Mouse (Mus musculus) MEL (cell line): ENCODE data around the gene Hes1. TPM values are rescaled to one million over a fixed set of nuclear protein-coding genes. Genes with fewer than 3 reads are reported as not detected.

Experiments
- DNase-seq: peaks from one replicate; pipeline ENCODE4 v3.0.0; 2011; ENCODE audit warnings: low read depth, low spot score
- H3K27ac ChIP-seq: 2 replicates; pipeline ENCODE4 v1.5.1; 2012; ENCODE audit warnings: low read depth, mild to moderate bottlenecking, control low read depth, low read length, moderate library complexity; ENCODE audit not compliant: control insufficient read depth
- H3K27me3 ChIP-seq, 2 experiments: fragments of 150-350 bp in 1 of 2; sonication (generic) in 1 of 2; 2 replicates each; pipeline ENCODE4 v1.6.1; 2012; ENCODE audit warnings: low read length in 2 of 2, mild to moderate bottlenecking in 2 of 2, improper control_type of control experiment in 1 of 2, moderate library complexity in 1 of 2; ENCODE audit not compliant: insufficient read depth in 2 of 2, control insufficient read depth in 1 of 2
- H3K36me3 ChIP-seq, 2 experiments: 2 replicates each; pipeline ENCODE4 v1.6.1; 2012 to 2014; ENCODE audit warnings: low read length in 2 of 2, improper control_type of control experiment in 1 of 2, inconsistent platforms in 1 of 2, mild to moderate bottlenecking in 1 of 2; ENCODE audit not compliant: insufficient read depth in 2 of 2, control insufficient read depth in 1 of 2
- H3K4me1 ChIP-seq, 2 experiments: fragments of 150-350 bp in 1 of 2; sonication (generic) in 1 of 2; 2 replicates each; pipeline ENCODE4 v1.6.1; 2012; ENCODE audit warnings: low read length in 2 of 2, improper control_type of control experiment in 1 of 2, mild to moderate bottlenecking in 1 of 2; ENCODE audit not compliant: insufficient read depth in 2 of 2, control insufficient read depth in 1 of 2
- H3K4me3 ChIP-seq, 2 experiments: fragments of 150-350 bp in 1 of 2; sonication (generic) in 1 of 2; 2 replicates each; pipeline ENCODE4 v1.5.1; 2012; ENCODE audit warnings: low read depth in 2 of 2, low read length in 2 of 2, mild to moderate bottlenecking in 2 of 2, moderate library complexity in 2 of 2, control low read depth in 1 of 2, improper control_type of control experiment in 1 of 2; ENCODE audit not compliant: control insufficient read depth in 1 of 2, insufficient read depth in 1 of 2
- H3K79me2 ChIP-seq: 2 replicates; pipeline ENCODE4 v1.6.1; 2012; ENCODE audit warnings: mild to moderate bottlenecking, low read length, moderate library complexity; ENCODE audit not compliant: control insufficient read depth, poor library complexity, insufficient read depth
- H3K9ac ChIP-seq: 2 replicates; pipeline ENCODE4 v1.6.1; 2012; ENCODE audit warnings: low read depth, mild to moderate bottlenecking, control low read depth, low read length, moderate library complexity; ENCODE audit not compliant: control insufficient read depth, poor library complexity, severe bottlenecking
- H3K9me3 ChIP-seq: fragments of 150-350 bp; sonication (generic); replicated peaks from 2 replicates; pipeline ENCODE4 v1.6.1; 2012; ENCODE audit warnings: mild to moderate bottlenecking, low read length, improper control_type of control experiment, moderate library complexity; ENCODE audit not compliant: insufficient read depth
- CHD1 ChIP-seq: IDR thresholded peaks from 2 replicates; pipeline ENCODE4 v1.6.1; 2012; ENCODE audit warnings: low read depth, mild to moderate bottlenecking, inconsistent platforms, low read length, improper control_type of control experiment
- GATA1 ChIP-seq: IDR thresholded peaks from 2 replicates; pipeline ENCODE4 v1.6.1; 2011; ENCODE audit warnings: low read depth, low read length, improper control_type of control experiment
- HCFC1 ChIP-seq: IDR thresholded peaks from 2 replicates; pipeline ENCODE4 v1.6.1; 2012; ENCODE audit warnings: low read depth, mild to moderate bottlenecking, inconsistent platforms, low read length, improper control_type of control experiment, moderate library complexity
- KAT2A ChIP-seq: conservative IDR thresholded peaks from 2 replicates; pipeline ENCODE4 v1.6.1; 2012; ENCODE audit warnings: low read depth, low read length, improper control_type of control experiment, inconsistent platforms
- MAFK ChIP-seq: IDR thresholded peaks from 2 replicates; pipeline ENCODE4 v1.6.1; 2011; ENCODE audit warnings: low read depth, mild to moderate bottlenecking, low read length, improper control_type of control experiment, borderline replicate concordance
- MAX ChIP-seq: IDR thresholded peaks from 2 replicates; pipeline ENCODE4 v1.6.1; 2011; ENCODE audit warnings: low read length, improper control_type of control experiment
- MAZ ChIP-seq: IDR thresholded peaks from 2 replicates; pipeline ENCODE4 v1.6.1; 2012; ENCODE audit warnings: low read depth, mild to moderate bottlenecking, inconsistent platforms, low read length, improper control_type of control experiment
- MEF2A ChIP-seq: IDR thresholded peaks from 2 replicates; pipeline ENCODE4 v1.6.1; 2014; ENCODE audit warnings: low read depth, mild to moderate bottlenecking, inconsistent platforms, low read length, improper control_type of control experiment; ENCODE audit not compliant: poor library complexity, insufficient replicate concordance, severe bottlenecking; ENCODE audit errors: extremely low read depth
- MXI1 ChIP-seq: IDR thresholded peaks from 2 replicates; pipeline ENCODE4 v1.6.1; 2011; ENCODE audit warnings: mild to moderate bottlenecking, low read depth, low read length, improper control_type of control experiment
- MYB ChIP-seq: IDR thresholded peaks from 2 replicates; pipeline ENCODE4 v1.6.1; 2011; ENCODE audit warnings: mild to moderate bottlenecking, low read depth, low read length, improper control_type of control experiment
- TAL1 ChIP-seq: IDR thresholded peaks from 2 replicates; pipeline ENCODE4 v1.6.1; 2012; ENCODE audit warnings: mild to moderate bottlenecking, inconsistent platforms, low read length, moderate library complexity, mixed read lengths
- TBP ChIP-seq: IDR thresholded peaks from 2 replicates; pipeline ENCODE4 v1.8.0; 2011; ENCODE audit warnings: low read depth, low read length, improper control_type of control experiment
- TCF12 ChIP-seq: IDR thresholded peaks from 2 replicates; pipeline ENCODE4 v1.6.1; 2014; ENCODE audit warnings: low read depth, mild to moderate bottlenecking, inconsistent platforms, low read length, improper control_type of control experiment, moderate library complexity
- ZC3H11A ChIP-seq: IDR thresholded peaks from 2 replicates; pipeline ENCODE4 v1.6.1; 2012; ENCODE audit warnings: low read depth, mild to moderate bottlenecking, inconsistent platforms, low read length, improper control_type of control experiment
- ZNF384 ChIP-seq: IDR thresholded peaks from 2 replicates; pipeline ENCODE4 v1.6.1; 2012; ENCODE audit warnings: low read depth, mild to moderate bottlenecking, inconsistent platforms, low read length, improper control_type of control experiment
- polyA plus RNA-seq, 2 experiments: library from polyadenylated mRNA; stranded (reverse) in 1 of 2; unstranded in 1 of 2; fragments of >175 nt in 1 of 2; fragments of >200 nt in 1 of 2; gene quantifications; 2 replicates each; pipeline versions ENCODE4 v1.2.1 to v1.2.4; 2012; ENCODE audit warnings: low replicate concordance in 2 of 2, low read depth in 1 of 2; ENCODE audit not compliant: insufficient read length in 2 of 2, insufficient read depth in 1 of 2, missing spikeins in 1 of 2
- total RNA-seq: library from RNA; depleted of rRNA; stranded (reverse); fragments of 300-350 nt; gene quantifications from 2 replicates; pipeline ENCODE4 v1.2.3, GENCODE M21; 2012

Gene Hes1
- total and polyA plus RNA-seq, 3 experiments, result 2.3 to 3.0 TPM; not detected in 1

DNA sequence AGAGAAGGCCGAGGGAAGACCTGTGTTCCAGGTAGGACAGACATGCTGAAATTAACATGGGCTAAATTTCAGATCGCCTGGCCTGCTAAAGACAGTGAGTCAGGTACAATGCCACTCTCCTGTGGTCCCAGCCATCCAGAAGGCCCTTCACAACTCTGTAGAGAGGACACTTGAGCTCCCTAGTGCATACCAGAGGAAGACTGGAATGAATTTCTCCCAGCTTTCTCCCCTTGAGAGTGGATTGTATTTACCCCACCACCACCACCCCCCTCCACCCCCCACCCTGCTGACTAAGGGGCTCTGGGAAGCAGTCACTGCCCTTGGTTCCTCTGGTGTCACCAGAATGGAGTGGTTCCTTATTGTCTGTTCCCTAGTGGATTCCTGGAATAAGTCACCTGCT is 24.3 kb upstream of the Hes1 start:
- H3K79me2 ChIP-seq, result no peaks in the 10 kb centered on the region
- H3K27me3 ChIP-seq, result peaks cover 0 to 6% of the 10 kb centered on the region in 2 experiments; a peak in 3 of 4 replicates
- H3K9ac ChIP-seq, result no peak overlapping the region
- H3K4me3 ChIP-seq, result no peak overlapping the region
- peaks cover 0 to 10% of the 10 kb centered on the region in 2 experiments; a peak in 2 of 4 replicates for H3K4me1 ChIP-seq
- TF ChIP-seq TCF12 (no peak), TAL1 (no peak)
- no peak for DNase-seq
- H3K9me3 ChIP-seq, result no peaks in the 10 kb centered on the region
- no peak overlapping the region for H3K27ac ChIP-seq
- peaks cover 0 to 3% of the 10 kb centered on the region in 2 experiments; a peak in 1 of 4 replicates for H3K36me3 ChIP-seq

DNA sequence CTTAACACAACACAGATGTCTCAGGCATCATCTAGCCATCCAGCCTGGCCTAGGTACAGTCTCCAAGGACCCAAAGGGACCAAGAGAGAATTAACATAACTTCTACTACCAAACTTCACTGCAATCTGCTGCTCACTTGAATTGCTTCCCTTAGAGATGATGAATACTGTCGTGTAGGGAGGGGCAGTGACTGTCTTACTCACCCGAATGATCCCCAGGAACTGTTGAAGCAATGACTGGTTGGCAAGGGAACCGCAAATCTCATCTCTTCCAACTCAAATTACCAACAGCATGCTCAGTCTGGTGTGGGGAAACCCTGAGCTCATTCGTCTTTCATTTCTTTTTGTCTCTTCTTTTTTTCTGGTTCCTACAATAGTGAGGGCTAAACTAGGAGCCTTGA is 21.3 kb upstream of the Hes1 start:
- H3K9me3 ChIP-seq, result no peaks in the 10 kb centered on the region
- H3K4me1 ChIP-seq, result no peaks in the 10 kb centered on the region
- DNase-seq, result no peak
- no peak overlapping the region for H3K4me3 ChIP-seq
- peaks cover 6 to 15% of the 10 kb centered on the region in 2 experiments; a peak in 2 of 4 replicates for H3K27me3 ChIP-seq
- TF ChIP-seq MEF2A, result no peak
- no peak for TF ChIP-seq MAX
- TF ChIP-seq, all 39 proteins: peak for 0
- Histone ChIP-seq H3K9ac (no peak overlapping the region), H3K27ac (no peak overlapping the region), H3K36me3 (no peaks in the 10 kb centered on the region), H3K79me2 (no peaks in the 10 kb centered on the region)

- Histone ChIP-seq H3K36me3 (no peaks in the 10 kb centered on the region), H3K4me3 (no peak overlapping the region), H3K4me1 (no peaks in the 10 kb centered on the region), H3K27me3 (peaks cover 9 to 19% of the 10 kb centered on the region in 2 experiments), H3K9ac (no peak overlapping the region), H3K27ac (no peak overlapping the region), H3K79me2 (no peaks in the 10 kb centered on the region), H3K9me3 (no peaks in the 10 kb centered on the region)
- no peak for DNase-seq
- TF ChIP-seq TAL1, result no peak
- no peak for TF ChIP-seq TCF12
- no peak for TF ChIP-seq ZNF384
- no peak for TF ChIP-seq TBP
- no peak for TF ChIP-seq GATA1
- TF ChIP-seq MXI1, result no peak
- TF ChIP-seq ZC3H11A, result no peak
- no peak for TF ChIP-seq MYB
- TF ChIP-seq KAT2A, result no peak
- TF ChIP-seq MAZ, result no peak
- no peak for TF ChIP-seq MEF2A
- no peak for TF ChIP-seq CHD1
- TF ChIP-seq HCFC1, result no peak
- no peak for TF ChIP-seq MAFK
Measured at GRCm38 (mm10) chr16:30045615-30046014, 18.6 kb upstream of the Hes1 start.
